Mouse (Mus musculus) heart, adult 10 weeks (tissue): ENCODE data around the gene Cercam. TPM values are rescaled to one million over a fixed set of nuclear protein-coding genes. Genes with fewer than 3 reads are reported as not detected.

Experiments used
- polyA plus RNA-seq: library from polyadenylated mRNA; stranded (reverse); fragments of 350-450 nt; fragmentation: Illumina TruSeq; extraction: RNeasy Lipid Tissue Mini Kit (QIAGEN cat#74804); gene quantifications from one replicate; pipeline ENCODE4 v1.2.3, GENCODE M21; 2014; ENCODE audit warnings: low read depth, low replicate concordance

Gene Cercam
- polyA plus RNA-seq: 3.7 TPM

DNA sequence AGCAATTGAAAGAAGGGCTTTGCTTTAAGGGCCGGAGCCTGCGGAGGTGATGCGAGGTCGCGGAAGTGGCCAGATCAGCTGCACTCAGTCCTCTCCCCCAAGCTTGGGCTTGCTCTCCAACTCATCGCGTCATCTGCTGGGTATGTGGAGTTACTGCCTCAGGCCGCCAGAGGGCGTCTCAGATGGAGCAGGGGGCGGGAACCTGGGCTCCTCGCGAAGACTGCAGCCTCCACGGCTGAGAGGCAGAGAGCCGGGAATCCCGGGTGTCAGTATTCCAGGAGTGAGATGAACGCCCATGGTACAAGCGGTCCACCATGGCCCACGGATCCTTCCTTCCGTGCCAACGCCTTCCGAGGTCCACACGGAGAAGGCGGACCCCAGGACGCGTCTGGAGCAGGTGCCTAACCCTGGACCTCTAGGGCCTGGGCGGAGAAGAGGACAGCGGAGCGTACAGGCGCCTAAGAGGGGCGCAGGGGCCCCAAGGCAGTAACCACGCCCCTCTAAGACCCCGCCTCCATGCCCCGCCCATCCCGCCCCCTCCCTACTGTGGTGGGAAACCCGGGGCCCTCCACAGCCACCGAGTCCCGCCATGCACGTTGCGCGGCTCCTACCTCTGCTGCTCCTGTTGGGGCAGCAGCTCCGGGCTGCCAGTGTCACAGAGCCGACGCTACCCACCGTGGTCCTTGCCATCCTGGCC, at the start of gene Cercam:
TSS of gene Cercam (plus strand) at position 216 of the 697 bp plus-strand sequence.

DNA sequence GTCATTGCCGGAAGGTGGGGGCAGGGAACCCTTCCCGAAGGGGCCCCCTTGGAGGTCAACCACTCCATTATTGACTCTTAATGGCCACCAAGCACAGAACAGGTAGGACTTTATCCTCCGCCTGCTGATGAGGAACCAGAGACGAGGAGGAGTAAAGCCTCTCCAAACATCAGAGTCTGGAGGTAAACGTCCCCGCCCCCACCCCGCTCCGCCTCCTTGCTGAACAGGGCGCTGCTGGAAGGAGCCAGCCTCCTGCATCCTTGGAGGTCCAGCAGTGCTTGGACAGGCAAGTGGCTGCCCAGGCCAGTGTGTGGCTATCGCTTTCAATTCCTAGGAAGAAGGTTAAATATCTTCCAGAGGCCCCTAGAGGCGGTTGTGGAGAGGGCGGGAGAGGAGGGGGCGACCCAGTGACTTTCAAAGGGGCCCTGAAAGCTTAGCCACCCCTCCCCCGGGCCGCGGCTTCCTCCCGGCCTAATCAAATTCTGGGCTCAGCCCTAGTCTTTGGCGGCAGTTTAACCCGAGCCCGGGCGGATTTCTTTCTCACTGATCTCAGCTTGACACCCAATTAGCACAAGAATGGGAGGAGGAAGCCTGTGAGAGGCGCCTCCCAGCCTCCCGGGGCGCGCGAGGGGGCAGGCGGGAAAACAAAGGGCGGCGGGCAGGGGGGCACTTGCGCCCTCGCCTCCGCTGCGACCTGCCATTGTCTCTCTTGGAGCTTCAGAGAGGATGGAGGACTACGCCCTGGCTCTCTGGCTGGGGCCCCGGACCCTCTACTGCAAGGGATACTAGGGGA, 48.7 kb upstream of the Cercam start, which contains the start of gene Urm1:
TSS of gene Urm1 (plus strand) at position 51 of the 793 bp plus-strand sequence.

DNA sequence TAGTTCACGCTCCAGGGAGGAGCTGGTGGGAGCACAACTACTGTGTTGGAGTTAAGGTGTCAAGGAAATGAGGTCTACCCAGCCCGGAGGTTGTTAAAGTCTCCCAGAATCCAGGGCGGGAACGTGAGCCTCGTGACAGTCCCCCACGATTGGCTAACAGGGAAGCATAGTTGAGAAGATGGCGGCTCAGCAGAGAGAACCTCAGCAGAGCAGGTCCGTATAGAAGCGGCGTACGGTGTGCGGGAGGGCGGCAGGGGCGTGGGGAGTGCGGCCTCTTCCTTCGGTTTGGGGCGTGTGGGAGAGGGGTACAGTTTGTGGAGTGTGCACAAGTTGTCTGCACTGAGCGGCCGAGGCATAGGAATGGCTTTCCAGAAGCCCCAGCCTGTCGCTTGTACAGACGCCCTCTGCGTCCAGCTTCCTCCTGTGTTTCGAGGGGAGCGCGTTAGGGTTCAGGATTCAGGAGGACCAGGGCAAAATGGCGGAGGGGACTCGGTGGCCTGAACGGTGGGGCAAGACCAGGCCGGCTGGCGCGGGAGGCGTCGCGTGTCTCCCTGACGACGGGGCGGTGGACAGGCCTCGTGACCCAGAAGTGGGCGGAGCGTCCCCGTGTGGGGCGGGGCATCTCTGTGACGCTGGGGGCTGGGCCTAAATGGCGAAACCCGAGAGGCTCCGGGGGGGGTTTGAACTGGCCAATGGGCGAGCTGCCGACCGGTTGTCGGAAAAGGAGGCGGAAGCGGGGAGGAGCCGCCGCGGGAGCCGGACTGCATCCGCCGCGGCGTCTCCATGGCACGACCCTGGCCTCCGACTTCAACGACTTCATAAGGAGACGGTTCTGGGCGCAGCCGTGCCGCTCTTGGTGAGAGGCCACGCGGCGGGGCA, 20.3 kb downstream of the Cercam start, which contains the start of gene Odf2:
TSS of gene Odf2 (plus strand) at position 156 of the 879 bp plus-strand sequence.

Other genes with a start within 250 kb of the Cercam start
- 66.8 TPM for gene Rapgef1, start 249.4 kb upstream of the Cercam start, polyA plus RNA-seq
- gene Gm13420, start 117.5 kb upstream of the Cercam start, polyA plus RNA-seq: not detected
- gene Gm13547, start 109.9 kb upstream of the Cercam start, polyA plus RNA-seq: not detected
- 20.8 TPM for gene Coq4, start 81.7 kb upstream of the Cercam start, polyA plus RNA-seq
- gene Trub2, start 80.7 kb upstream of the Cercam start, polyA plus RNA-seq: 21.3 TPM
- gene Slc27a4, start 66.5 kb upstream of the Cercam start, polyA plus RNA-seq: 13.0 TPM
- 26.2 TPM for gene Urm1, start 49.1 kb upstream of the Cercam start, polyA plus RNA-seq
- 31.9 TPM for gene Odf2, start 20.1 kb downstream of the Cercam start, polyA plus RNA-seq
- gene Gle1, start 66.3 kb downstream of the Cercam start, polyA plus RNA-seq: 22.6 TPM
- gene Sptan1, start 96.4 kb downstream of the Cercam start, polyA plus RNA-seq: 151 TPM
- 8.2 TPM for gene Wdr34, start 179.7 kb downstream of the Cercam start, polyA plus RNA-seq
- gene Set, start 188.2 kb downstream of the Cercam start, polyA plus RNA-seq: 116 TPM
- 13.1 TPM for gene Pkn3, start 208.5 kb downstream of the Cercam start, polyA plus RNA-seq
- 5.9 TPM for gene Zdhhc12, start 224.5 kb downstream of the Cercam start, polyA plus RNA-seq